Mouse (Mus musculus) layer of hippocampus, adult 9-11 months (tissue): Measurements from ENCODE around the gene Arhgap44.

Source experiments
- DNase-seq: peaks from one replicate; pipeline ENCODE4 v3.0.0; 2022

Arhgap44 gene

GRCm38 (mm10) chr11:64999685-65000084 lies 163.1 kb downstream of the Arhgap44 start:
- no peak for DNase-seq

- DNase-seq = no peak
Measured at GRCm38 (mm10) chr11:64998439-64998838, 164.3 kb downstream of the Arhgap44 start.

- DNase-seq = no peak
Measured at GRCm38 (mm10) chr11:64988556-64988955, 174.2 kb downstream of the Arhgap44 start.

GRCm38 (mm10) chr11:64979489-64979845 lies 183.3 kb downstream of the Arhgap44 start:
- no peak for DNase-seq

- peak; percentile 98 for DNase-seq
Measured at GRCm38 (mm10) chr11:64978720-64979488, 183.9 kb downstream of the Arhgap44 start, which contains the start of gene Elac2. TSS of gene Elac2 (plus strand) at chr11:64979038.

GRCm38 (mm10) chr11:64972418-64972817 lies 190.3 kb downstream of the Arhgap44 start:
- no peak for DNase-seq

GRCm38 (mm10) chr11:64971471-64971988 lies 191.2 kb downstream of the Arhgap44 start:
- no peak for DNase-seq

GRCm38 (mm10) chr11:64968939-64969342 lies 193.8 kb downstream of the Arhgap44 start:
- no peak for DNase-seq

GRCm38 (mm10) chr11:64968507-64968906 lies 194.3 kb downstream of the Arhgap44 start:
- DNase-seq = peak; percentile 67

GRCm38 (mm10) chr11:64962629-64963028 lies 200.1 kb downstream of the Arhgap44 start:
- no peak for DNase-seq

GRCm38 (mm10) chr11:64956962-64957729 lies 205.6 kb downstream of the Arhgap44 start:
- no peak for DNase-seq
